Mouse (Mus musculus): ENCODE measurements around the gene Zbtb22.
"Not testable (repeated sequence)": the region's sequence is repeated elsewhere in the genome, so short reads cannot be mapped to it uniquely, and the experiment has no call there.

The Zbtb22 gene

GRCm38 (mm10) chr17:33915671-33916250 lies at the start of gene Zbtb22, which contains the start of gene Tapbp:
Gene Zbtb22 (plus strand): TSS chr17:33915904.
Gene Tapbp (plus strand): TSS chr17:33915899.
- DNase-seq (ENCODE audit: low spot score) = peak; percentile 81

- not testable (repeated sequence) for DNase-seq (ENCODE audit: low spot score)
Measured at GRCm38 (mm10) chr17:33873537-33873936, 42.2 kb upstream of the Zbtb22 start, which contains the start of gene Gm7029. Gene Gm7029 (plus strand): TSS chr17:33873837.

GRCm38 (mm10) chr17:33874411-33874810 lies 41.3 kb upstream of the Zbtb22 start:
- DNase-seq (ENCODE audit: low spot score) = no peak

GRCm38 (mm10) chr17:33875797-33876196 lies 39.9 kb upstream of the Zbtb22 start:
- not testable (repeated sequence) for DNase-seq (ENCODE audit: low spot score)

- DNase-seq (ENCODE audit: low spot score) = not testable (repeated sequence)
Measured at GRCm38 (mm10) chr17:33884320-33884719, 31.4 kb upstream of the Zbtb22 start.

- DNase-seq (ENCODE audit: low spot score) = not testable (repeated sequence)
Measured at GRCm38 (mm10) chr17:33887802-33888201, 27.9 kb upstream of the Zbtb22 start.

GRCm38 (mm10) chr17:33888230-33888629 lies 27.5 kb upstream of the Zbtb22 start:
- not testable (repeated sequence) for DNase-seq (ENCODE audit: low spot score)

GRCm38 (mm10) chr17:33889941-33890532 lies 25.7 kb upstream of the Zbtb22 start:
- not testable (repeated sequence) for DNase-seq (ENCODE audit: low spot score)

- peak; percentile 98 for DNase-seq (ENCODE audit: low spot score)
Measured at GRCm38 (mm10) chr17:33890533-33891059, 25.1 kb upstream of the Zbtb22 start, which contains the start of gene Kifc1. Gene Kifc1 (minus strand): TSS chr17:33890661.

- no peak for DNase-seq (ENCODE audit: low spot score)
Measured at GRCm38 (mm10) chr17:33891357-33891756, 24.3 kb upstream of the Zbtb22 start.

GRCm38 (mm10) chr17:33891892-33892291 lies 23.8 kb upstream of the Zbtb22 start:
- DNase-seq (ENCODE audit: low spot score) = not testable (repeated sequence)

GRCm38 (mm10) chr17:33892429-33892828 lies 23.3 kb upstream of the Zbtb22 start:
- no peak for DNase-seq (ENCODE audit: low spot score)

- not testable (repeated sequence) for DNase-seq (ENCODE audit: low spot score)
Measured at GRCm38 (mm10) chr17:33893011-33893410, 22.7 kb upstream of the Zbtb22 start.

- DNase-seq (ENCODE audit: low spot score) = no peak
Measured at GRCm38 (mm10) chr17:33897114-33897794, 18.4 kb upstream of the Zbtb22 start.

- not testable (repeated sequence) for DNase-seq (ENCODE audit: low spot score)
Measured at GRCm38 (mm10) chr17:33898193-33898592, 17.5 kb upstream of the Zbtb22 start.

- DNase-seq (ENCODE audit: low spot score) = no peak
Measured at GRCm38 (mm10) chr17:33899642-33900041, 16.1 kb upstream of the Zbtb22 start.

GRCm38 (mm10) chr17:33900281-33900988 lies 15.3 kb upstream of the Zbtb22 start:
- DNase-seq (ENCODE audit: low spot score) = no peak

GRCm38 (mm10) chr17:33900989-33901314 lies 14.8 kb upstream of the Zbtb22 start:
- no peak for DNase-seq (ENCODE audit: low spot score)

GRCm38 (mm10) chr17:33901653-33902052 lies 14.1 kb upstream of the Zbtb22 start:
- DNase-seq (ENCODE audit: low spot score) = no peak

GRCm38 (mm10) chr17:33902079-33902478 lies 13.6 kb upstream of the Zbtb22 start:
- no peak for DNase-seq (ENCODE audit: low spot score)

GRCm38 (mm10) chr17:33902491-33902890 lies 13.2 kb upstream of the Zbtb22 start:
- no peak for DNase-seq (ENCODE audit: low spot score)
